Mouse (Mus musculus) ES-Bruce4 (cell line): ENCODE data around the gene Oser1. TPM values are rescaled to one million over a fixed set of nuclear protein-coding genes. Genes with fewer than 3 reads are reported as not detected.
A peak's percentile ranks its signal among the peaks of the same experiment; 100 is the strongest.
"Not testable (repeated sequence)": the region's sequence is repeated elsewhere in the genome, so short reads cannot be mapped to it uniquely, and the experiment has no call there.

Experiments
- H3K27ac ChIP-seq: 2 replicates; pipeline ENCODE4 v1.5.1; 2012; ENCODE audit warnings: low read length, inconsistent platforms; ENCODE audit not compliant: insufficient read depth
- H3K27me3 ChIP-seq: 2 replicates; pipeline ENCODE4 v1.6.1; 2012; ENCODE audit warnings: mild to moderate bottlenecking, low read length, inconsistent platforms; ENCODE audit not compliant: control insufficient read depth, poor library complexity, insufficient read depth, severe bottlenecking
- H3K36me3 ChIP-seq: 2 replicates; pipeline ENCODE4 v1.6.1; 2012; ENCODE audit warnings: inconsistent platforms, mild to moderate bottlenecking, low read length, moderate library complexity; ENCODE audit not compliant: control insufficient read depth, poor library complexity, insufficient read depth, severe bottlenecking
- H3K4me1 ChIP-seq: one replicate; pipeline ENCODE4 v1.8.1; 2011; ENCODE audit warnings: low read length; ENCODE audit not compliant: control insufficient read depth, insufficient read depth
- H3K4me3 ChIP-seq: 2 replicates; pipeline ENCODE4 v1.5.1; 2011; ENCODE audit warnings: low read depth, mild to moderate bottlenecking, low read length
- H3K9ac ChIP-seq: 2 replicates; pipeline ENCODE4 v1.6.1; 2012; ENCODE audit warnings: low read depth, mild to moderate bottlenecking, inconsistent platforms; ENCODE audit not compliant: poor library complexity, severe bottlenecking
- H3K9me3 ChIP-seq: replicated peaks from 2 replicates; pipeline ENCODE4 v1.6.1; 2012; ENCODE audit warnings: mild to moderate bottlenecking, low read length, inconsistent platforms; ENCODE audit not compliant: control insufficient read depth, poor library complexity, insufficient read depth, severe bottlenecking
- CTCF ChIP-seq: IDR thresholded peaks from one replicate; pipeline ENCODE4 v1.8.1; 2011; ENCODE audit warnings: low read depth, low read length
- EP300 ChIP-seq: IDR thresholded peaks from 2 replicates; pipeline ENCODE4 v1.6.1; 2011; ENCODE audit warnings: low read depth, low read length; ENCODE audit not compliant: insufficient read depth
- POLR2A ChIP-seq: IDR thresholded peaks from one replicate; pipeline ENCODE4 v1.8.1; 2011; ENCODE audit warnings: low read length; ENCODE audit not compliant: insufficient read depth
- polyA plus RNA-seq: library from polyadenylated mRNA; stranded (reverse); fragments of >200 nt; gene quantifications from 2 replicates; pipeline ENCODE4 v1.2.4, GENCODE M21; 2011; ENCODE audit warnings: low read depth; ENCODE audit not compliant: missing spikeins, insufficient read depth, insufficient read length

The Oser1 gene
- polyA plus RNA-seq, 1 experiment = 48.3 TPM

DNA sequence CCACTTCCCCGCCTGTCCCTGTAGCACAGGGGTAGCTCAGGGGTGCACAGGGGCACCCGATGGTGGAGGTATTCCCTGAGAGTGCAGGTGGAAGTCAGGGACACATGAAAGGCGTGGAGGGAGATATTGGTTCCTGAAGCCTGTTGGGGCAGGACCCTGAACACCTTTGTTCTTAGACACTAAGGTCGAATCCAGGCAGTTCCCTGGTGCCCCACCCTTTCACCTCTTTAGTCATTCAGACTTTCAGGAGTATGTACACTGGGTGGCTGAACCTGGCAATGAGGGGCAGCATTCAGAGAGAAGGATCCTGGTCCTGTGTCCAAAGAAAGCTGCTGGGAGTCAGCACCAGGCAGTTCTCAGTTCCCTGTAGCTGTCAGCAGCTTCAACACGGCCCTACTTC is 37.9 kb upstream of the Oser1 start:
- Histone ChIP-seq H3K36me3 (no peaks in the 10 kb centered on the region), H3K4me1 (peaks cover 15% of the 10 kb centered on the region), H3K9me3 (no peaks in the 10 kb centered on the region), H3K9ac (no peak overlapping the region), H3K27me3 (no peaks in the 10 kb centered on the region), H3K4me3 (no peak overlapping the region), H3K27ac (peak overlapping the region; percentile 96)
- no peak for TF ChIP-seq POLR2A
- TF ChIP-seq EP300 = 0 out of 2 replicates have a peak, but pooled peaks have one; percentile 29
- TF ChIP-seq CTCF = no peak

DNA sequence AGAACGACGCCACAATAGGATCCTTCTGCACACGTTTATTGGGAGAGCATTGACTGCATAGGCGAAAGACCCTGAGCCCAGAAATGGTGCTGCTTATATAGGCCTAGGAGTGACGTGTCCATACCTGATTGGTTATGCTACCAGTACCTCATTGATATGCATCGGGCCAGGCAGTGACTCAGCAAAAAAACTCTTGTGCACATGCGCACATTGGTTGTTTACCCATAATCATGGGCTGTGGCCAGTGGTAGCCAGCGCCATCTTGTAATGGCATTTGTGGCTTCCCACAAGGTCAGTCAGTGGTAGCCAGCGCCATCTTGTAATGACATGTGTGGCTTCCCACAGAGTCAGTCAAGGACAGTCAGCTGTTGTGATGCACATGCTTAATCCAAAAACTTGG is 36.8 kb upstream of the Oser1 start:
- H3K9ac ChIP-seq, H3K27me3 ChIP-seq, H3K9me3 ChIP-seq, H3K36me3 ChIP-seq, H3K4me3 ChIP-seq: not testable (repeated sequence)
- Histone ChIP-seq H3K4me1 (peaks cover 12% of the 10 kb centered on the region), H3K27ac (peak overlapping the region; percentile 96)

DNA sequence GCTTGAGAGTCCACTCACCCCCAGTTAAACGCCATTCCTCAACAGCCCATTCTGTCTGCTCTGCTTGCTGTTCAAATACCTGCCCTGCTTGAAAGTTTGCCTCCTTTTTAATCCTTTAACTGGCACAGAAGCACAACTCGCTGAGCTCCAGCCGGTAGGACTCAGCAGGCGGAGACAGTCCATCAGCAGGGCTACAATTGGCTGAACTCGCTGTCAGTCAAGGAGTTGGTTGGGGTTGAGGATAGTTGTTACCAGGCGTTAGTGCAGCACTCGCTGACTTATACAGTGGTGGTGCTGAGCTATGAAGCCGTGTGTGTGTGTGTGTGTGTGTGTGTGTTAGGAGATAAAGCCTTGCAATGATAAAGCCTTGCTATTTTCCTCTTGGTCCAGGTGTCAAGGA is 36.1 kb upstream of the Oser1 start:
- H3K27ac ChIP-seq = no peak overlapping the region

DNA sequence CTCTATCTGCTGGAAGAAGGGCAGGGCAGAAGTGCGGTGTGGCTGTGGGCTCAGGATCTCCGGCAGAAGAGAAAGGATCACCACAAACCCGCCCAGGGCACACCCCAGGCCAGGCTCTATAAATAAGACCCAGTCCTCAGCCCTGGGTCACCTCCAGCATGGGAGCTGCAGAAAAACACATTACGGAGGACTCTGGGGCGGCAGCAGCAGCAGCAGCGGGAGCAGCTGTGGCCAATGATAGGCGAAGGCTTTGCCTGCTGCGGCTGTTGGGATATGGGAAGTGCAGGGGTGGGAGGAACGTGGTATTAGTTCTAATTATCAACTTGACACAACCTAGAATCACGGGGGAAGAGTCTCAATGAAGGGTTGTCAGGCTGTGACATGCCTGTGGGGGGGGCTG is 34.9 kb upstream of the Oser1 start:
- no peak overlapping the region for H3K27ac ChIP-seq
- no peaks in the 10 kb centered on the region for H3K27me3 ChIP-seq
- peaks cover 11% of the 10 kb centered on the region for H3K4me1 ChIP-seq
- H3K9me3 ChIP-seq = no peaks in the 10 kb centered on the region
- 0 out of 2 replicates have a peak overlapping the region, but pooled peaks have one; percentile 9 for H3K9ac ChIP-seq
- H3K4me3 ChIP-seq = peak overlapping the region; percentile 13; the same call in 1 of the 2 replicates
- TF ChIP-seq EP300 = no peak
- no peak for TF ChIP-seq POLR2A
- no peak for TF ChIP-seq CTCF
- no peaks in the 10 kb centered on the region for H3K36me3 ChIP-seq

More for the DNA sequence above, 36.1 kb upstream of the Oser1 start:
- no peak overlapping the region for H3K4me3 ChIP-seq
- TF ChIP-seq CTCF = no peak
- no peak for TF ChIP-seq EP300
- no peak for TF ChIP-seq POLR2A
- H3K9me3 ChIP-seq = no peaks in the 10 kb centered on the region
- H3K36me3 ChIP-seq = no peaks in the 10 kb centered on the region
- peaks cover 12% of the 10 kb centered on the region for H3K4me1 ChIP-seq
- H3K9ac ChIP-seq = no peak overlapping the region
- H3K27me3 ChIP-seq = no peaks in the 10 kb centered on the region

GRCm38 (mm10) chr2:163458539-163459265 is 34.2 kb upstream of the Oser1 start:
- no peak overlapping the region for H3K27ac ChIP-seq
- H3K27me3 ChIP-seq = no peaks in the 10 kb centered on the region
- H3K4me3 ChIP-seq = peak overlapping the region; percentile 13; the same call in 1 of the 2 replicates
- no peaks in the 10 kb centered on the region for H3K36me3 ChIP-seq
- no peak for TF ChIP-seq EP300
- no peak for TF ChIP-seq POLR2A
- no peak for TF ChIP-seq CTCF
- peaks cover 7% of the 10 kb centered on the region for H3K4me1 ChIP-seq
- H3K9ac ChIP-seq = 0 out of 2 replicates have a peak overlapping the region, but pooled peaks have one; percentile 9
- H3K9me3 ChIP-seq = no peaks in the 10 kb centered on the region

GRCm38 (mm10) chr2:163453378-163453777 is 28.9 kb upstream of the Oser1 start:
- H3K4me3 ChIP-seq = peak overlapping the region; percentile 8; the same call in 1 of the 2 replicates
- TF ChIP-seq EP300 (no peak), CTCF (no peak), POLR2A (no peak)
- H3K9me3 ChIP-seq = no peaks in the 10 kb centered on the region
- H3K36me3 ChIP-seq = no peaks in the 10 kb centered on the region
- no peaks in the 10 kb centered on the region for H3K4me1 ChIP-seq
- H3K27me3 ChIP-seq = no peaks in the 10 kb centered on the region
- no peak overlapping the region for H3K27ac ChIP-seq
- H3K9ac ChIP-seq = no peak overlapping the region
